Mouse (Mus musculus): ENCODE results near the gene Nr1h2.

Nr1h2 gene

DNA sequence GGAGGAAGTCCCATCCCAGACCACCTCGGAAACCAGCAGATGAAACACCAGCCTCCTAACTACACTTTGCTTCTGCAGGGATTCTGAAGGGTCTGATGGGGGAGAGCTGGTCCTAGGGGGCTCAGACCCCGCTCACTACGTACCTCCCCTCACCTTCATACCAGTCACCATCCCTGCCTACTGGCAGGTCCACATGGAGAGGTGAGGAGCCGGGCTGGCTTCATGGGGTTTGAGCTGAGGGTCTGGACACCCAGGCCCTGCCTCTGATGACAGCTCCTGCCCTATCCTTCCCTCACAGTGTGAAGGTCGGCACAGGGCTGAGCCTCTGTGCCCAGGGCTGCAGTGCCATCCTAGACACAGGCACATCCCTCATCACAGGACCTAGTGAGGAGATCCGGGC, 31.2 kb upstream of the Nr1h2 start:
- DNase-seq (ENCODE audit: low spot score) = no peak

DNA sequence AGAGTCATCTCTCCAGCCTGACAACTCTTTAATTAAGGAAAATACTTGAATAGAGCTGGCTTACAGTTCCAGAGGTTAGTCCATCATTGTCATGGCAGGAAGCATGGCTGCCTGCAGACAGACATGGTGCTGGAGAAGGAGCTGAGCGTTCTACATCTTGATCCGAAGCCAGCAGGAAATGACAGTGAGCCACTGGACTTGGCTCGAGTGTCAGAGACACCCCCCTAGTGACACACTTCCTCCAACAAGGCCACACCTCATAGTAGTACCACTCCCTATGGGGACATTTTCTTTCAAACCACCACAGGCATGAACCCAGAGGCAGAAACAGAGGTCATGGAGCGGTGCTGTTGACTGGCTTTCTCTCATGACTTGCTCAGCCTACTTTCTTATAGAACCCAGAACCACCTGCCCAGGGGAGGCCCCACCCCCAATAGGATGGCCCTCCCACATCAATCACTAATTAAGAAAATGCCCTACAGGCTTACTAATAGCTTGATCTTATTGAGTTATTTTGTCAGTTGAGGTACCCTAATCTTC, 30.6 kb upstream of the Nr1h2 start:
- DNase-seq (ENCODE audit: low spot score) = no peak

DNA sequence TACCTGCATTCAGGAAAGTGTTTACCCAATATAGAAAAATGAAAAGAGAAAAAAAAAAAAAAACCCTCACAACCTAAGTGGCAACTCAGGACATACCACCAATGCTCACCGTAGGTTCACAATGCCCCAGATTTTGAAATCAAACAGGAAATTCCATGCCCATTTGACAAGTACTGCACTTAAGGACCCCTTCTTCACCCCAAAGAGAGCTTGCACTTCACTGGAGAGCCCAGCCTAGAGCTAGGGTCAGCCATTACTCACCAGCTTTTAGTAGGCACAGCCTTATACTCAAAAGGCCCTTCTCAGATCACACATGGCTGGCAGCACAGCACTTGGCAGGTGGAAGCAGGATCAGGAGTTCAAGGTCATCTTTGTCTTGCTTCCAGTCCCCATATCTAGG, 29.4 kb upstream of the Nr1h2 start:
- DNase-seq (ENCODE audit: low spot score) = no peak

DNA sequence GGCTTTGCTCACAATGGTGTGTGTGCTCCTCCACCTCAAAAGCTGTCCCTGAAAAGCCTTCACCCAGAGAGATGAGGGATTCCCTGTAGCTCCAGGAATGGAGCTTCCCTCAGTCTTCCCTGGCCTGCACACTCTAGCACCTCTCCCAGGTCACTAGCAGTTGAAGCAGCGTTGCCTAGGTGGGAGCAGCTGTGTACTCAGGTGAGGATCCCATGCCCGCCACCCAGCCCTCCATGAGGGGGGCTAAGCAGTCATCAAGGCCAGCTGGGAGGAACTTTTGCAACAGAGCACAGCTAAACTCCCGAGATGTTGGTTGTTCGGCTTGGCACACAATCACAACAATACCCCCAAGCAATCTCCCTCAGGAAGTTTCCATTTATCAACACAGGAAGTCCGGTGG, 29.0 kb upstream of the Nr1h2 start:
- no peak for DNase-seq (ENCODE audit: low spot score)

DNA sequence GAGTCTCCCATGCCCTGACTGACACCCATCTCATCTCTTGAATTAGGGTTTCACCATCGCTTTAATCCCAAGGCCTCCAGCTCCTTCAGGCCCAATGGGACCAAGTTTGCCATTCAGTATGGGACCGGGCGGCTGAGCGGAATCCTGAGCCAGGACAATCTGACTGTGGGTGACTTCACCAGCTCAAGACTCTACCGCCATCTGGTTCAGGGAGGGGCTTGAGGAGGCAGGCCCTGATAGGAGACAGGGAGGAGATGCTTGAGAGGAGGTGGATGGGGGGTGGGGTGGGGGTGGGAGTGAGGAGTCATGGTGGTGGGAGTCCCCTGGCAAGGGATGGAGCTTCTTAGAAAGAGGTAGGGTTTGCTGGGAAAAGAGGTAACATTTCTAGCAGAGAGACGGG, 27.9 kb upstream of the Nr1h2 start:
- no peak for DNase-seq (ENCODE audit: low spot score)

DNA sequence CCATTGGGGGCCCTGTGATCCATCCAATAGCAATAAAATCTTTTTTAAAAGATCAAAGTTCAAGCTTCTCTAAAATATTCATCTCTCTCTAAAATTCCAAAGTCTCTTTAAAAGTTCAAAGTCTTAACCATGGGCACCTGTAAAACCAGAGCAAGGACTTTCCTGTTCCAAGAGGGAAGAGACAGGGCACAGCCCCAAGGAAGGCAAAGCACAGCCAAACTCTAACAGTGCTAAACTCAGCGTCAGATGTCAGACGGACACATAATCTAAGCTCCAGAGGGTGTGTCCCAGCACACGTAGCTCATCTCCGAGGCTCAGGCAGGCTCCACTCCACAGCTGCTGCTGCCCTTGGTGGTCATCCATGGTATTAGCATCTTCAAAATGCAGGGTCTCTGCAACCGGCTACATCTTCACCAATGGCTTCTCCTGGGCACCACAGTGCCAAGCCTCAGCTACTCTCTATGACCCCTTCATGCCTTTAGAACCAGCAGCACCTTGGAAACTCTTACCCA, 22.6 kb upstream of the Nr1h2 start:
- no peak for DNase-seq (ENCODE audit: low spot score)

DNA sequence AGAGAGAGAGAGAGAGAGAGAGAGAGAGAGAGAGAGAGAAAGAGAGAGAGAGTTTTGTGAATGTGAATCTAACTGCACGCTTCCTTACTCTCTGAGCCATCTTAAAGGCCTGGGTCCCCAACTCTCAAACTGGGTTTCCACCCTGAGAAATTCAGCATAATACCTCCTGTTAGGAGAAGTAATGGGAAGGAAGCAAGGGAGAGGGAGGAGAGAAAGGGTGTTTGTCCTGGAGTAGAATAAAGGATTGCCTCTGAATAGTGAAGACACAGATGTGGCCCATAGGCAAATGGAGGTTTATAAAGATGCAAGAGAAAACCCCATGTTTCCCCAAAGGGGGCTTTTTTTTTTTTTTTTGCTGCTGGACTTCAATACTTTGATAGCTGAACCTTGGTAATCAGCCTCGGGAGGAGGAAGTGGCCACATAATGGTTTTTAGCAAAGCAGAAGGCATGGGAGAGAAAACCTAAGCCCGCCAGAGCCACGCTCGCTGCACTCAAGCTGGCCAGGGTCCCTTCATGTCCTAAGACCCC, 19.3 kb upstream of the Nr1h2 start:
- no peak for DNase-seq (ENCODE audit: low spot score)

DNA sequence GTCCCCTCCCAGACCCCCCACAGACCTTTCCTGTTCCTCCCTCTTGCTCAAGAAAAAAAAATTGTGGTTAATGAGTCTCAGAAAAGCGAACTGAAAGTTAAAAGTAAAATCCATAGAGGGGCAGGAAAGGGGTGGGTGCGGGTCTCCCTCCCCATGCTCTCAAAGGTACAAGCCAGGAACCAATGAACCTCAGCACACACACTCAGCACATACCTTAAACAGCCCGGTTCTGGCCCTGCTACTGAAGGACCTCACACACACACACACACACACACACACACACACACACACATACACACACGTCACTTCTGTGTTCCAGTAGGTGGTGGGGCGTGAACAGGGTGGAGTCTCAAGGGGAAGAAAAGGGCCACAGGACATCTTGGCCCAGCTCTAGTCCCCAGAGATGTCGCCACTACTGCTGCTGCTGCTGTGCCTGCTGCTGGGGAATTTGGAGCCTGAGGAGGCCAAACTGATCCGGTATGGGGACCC, 18.5 kb upstream of the Nr1h2 start, which contains the start of gene Napsa:
Gene Napsa (plus strand): TSS at position 168 of the 489 bp plus-strand sequence.
- DNase-seq (ENCODE audit: low spot score) = no peak

DNA sequence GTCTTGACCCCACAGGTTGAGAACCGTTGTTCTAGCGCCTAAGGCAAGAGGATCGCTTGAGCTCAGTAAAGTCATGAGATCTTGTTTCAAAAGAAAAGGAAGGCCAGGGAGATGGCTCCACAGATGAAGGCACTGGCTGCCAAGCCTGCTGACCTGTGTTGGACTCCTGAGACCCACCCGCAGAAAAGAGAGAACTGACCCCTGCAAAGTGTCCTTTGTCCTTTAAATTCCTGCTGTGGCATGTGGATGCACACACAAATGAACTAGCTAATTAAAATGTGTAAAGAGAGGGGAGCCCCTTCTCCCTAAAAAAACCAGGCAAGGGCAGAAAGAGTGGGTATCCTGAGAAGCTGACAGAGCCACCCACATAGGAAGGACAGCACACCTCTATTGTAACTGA, 18.1 kb upstream of the Nr1h2 start:
- no peak for DNase-seq (ENCODE audit: low spot score)

DNA sequence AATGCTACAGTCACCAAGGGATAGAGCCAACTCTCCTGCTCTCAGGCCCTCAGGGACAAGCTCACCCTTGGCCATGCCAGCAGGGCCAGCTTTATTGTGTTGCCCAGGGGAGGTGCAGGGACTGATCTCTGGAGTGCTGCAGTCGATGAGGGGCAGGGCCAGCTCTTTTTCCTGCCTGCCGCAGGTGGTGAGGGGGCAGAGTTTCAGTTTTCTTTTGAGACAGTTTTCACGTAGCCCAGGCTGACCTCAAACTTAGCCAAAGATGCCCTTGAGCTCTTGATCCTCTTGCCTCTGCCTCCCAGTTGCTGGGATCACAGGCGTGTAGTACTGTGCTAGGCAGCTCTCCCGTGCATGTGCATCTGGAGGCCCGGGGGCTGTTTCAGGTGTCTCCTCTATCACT, 17.2 kb upstream of the Nr1h2 start:
- DNase-seq (ENCODE audit: low spot score) = no peak

DNA sequence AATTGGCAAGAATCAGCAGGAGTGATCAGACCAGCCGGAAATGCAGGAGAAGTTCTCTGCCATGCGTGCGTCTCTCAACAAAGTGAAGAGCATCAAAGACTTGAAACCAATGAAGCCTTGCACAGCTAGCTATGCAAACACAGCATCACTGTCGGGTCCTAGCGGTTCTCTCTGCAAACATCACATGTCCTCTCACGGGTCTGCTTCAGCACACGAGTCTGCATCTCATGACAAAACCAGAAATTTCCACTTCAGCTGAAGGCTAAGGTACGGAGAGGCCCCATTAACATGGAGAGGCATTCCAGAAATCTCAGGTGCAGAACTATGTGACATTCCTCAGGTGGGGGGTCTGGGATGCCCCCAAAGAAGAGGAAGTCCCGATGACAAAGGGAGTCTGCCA, 15.1 kb upstream of the Nr1h2 start:
- no peak for DNase-seq (ENCODE audit: low spot score)

DNA sequence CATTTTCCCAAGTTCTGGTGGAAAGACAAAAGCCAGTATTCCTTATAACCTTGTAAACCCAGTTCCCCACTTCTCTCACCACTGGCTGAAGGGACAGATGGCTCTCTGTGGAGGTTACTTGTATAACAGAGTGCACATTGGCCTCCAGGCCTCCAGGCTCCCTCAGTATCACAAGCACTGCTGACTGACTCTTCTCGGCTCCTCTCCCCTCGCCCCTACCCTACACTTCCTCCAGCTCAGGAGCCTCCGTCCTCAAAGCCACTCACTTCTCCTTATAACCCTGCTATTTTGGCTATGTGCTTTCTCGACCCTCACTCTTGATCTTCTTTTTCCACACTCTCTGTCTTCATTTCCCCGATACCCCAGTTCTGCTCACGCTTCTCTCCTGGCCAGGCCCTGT, 11.7 kb upstream of the Nr1h2 start:
- no peak for DNase-seq (ENCODE audit: low spot score)

DNA sequence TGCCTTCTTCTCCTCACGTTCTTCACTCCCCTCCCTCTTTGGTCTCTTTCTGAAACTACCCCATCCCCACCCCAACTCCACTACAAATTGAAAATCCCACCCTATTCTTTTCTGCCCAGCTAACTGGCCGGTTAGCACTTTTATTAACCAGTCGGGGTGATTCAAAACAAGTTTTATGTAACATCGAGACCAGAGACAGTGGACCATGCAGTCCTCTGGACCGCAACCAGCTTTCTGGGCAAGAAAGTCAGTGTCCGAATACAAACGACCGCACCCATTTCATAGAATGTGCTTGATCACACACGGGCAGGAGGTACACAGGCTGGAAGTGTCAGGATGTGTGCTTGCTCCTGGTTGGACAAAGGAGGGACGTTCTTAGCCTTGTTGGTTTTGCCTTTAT, 10.7 kb upstream of the Nr1h2 start:
- no peak for DNase-seq (ENCODE audit: low spot score)

DNA sequence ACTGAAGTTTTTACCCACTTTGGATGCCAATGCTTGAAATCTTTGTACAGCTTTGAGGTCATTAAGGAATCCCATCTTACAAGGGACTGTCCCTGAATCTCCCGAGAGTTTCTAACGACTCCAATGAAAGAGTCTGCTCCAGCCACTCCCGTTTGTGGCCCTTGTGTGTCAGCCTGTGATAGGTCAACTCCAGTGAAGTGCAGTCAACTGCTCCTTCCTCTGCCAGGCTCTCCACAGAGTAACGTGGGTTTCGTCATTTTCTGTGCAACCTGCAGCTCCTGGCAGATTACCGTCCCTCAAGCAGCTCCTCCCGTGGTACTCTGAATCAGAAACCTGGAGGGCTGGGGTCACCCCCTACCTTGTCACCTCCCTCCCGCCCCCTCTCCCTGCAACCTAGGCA, 9.5 kb upstream of the Nr1h2 start:
- DNase-seq (ENCODE audit: low spot score) = no peak

DNA sequence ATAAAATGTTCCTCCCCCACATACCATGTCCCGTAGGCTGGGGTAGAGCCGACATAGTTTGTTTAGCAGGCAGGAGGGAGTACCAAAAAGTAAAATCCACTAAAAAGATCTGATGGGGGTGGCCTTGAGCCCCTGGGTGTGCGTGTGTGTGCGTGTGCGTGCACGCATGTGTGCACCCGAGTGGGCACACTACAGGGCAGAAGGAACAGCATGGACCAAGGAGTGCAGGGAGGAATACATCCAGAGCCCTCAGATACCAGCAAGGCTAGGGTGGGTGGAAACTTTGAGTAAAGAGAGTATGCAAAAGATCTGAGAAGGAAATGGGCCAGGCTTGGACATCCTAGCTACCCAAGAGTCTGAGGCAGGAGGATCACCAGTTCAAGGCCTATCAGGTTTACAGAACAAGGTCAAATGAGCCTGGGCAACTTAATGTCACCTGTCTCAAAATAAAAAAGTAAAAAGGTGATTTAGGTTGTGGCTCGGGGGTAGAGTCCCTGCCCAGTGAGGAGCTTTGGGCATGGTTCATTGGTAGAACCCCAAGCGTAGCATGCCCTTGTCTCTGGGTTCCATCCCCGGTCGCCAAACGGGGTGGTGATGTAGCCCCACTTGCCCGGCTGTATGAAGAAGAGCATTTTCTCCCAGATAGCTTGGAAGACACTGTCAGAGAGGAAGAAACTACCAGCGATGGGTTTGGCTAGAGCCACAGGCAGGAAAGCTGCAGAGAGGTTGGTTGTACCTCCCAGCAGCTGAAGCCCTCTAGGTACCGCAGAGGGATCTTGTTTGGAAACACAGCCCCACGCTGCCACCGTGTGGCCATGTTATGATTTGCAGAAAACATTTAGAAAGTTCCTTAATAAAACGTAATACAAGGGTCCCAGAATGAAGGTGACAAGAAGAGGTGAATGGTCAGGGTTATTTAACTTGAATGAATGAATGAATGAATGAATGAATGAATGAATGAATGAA, 7.0 kb upstream of the Nr1h2 start:
- DNase-seq (ENCODE audit: low spot score) = no peak

DNA sequence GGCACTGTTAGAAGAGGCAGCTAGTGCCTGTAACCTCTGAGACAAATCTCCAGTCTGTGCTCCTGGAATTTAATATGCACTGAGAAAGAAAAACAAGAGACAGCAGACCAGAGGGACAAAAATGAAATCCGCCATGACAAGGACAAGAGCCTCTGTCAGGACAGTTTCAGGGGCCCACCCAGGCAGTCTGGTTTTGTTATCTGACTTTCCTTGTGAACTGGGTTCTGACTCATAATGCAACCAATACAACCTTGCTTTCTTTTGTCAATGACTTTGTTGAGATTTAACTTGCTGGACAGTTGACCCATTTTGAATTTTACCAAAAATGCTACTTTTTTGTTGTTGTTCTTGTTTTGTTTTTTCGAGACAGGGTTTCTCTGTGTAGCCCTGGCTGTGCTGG, 3.9 kb upstream of the Nr1h2 start:
- DNase-seq (ENCODE audit: low spot score) = no peak

DNA sequence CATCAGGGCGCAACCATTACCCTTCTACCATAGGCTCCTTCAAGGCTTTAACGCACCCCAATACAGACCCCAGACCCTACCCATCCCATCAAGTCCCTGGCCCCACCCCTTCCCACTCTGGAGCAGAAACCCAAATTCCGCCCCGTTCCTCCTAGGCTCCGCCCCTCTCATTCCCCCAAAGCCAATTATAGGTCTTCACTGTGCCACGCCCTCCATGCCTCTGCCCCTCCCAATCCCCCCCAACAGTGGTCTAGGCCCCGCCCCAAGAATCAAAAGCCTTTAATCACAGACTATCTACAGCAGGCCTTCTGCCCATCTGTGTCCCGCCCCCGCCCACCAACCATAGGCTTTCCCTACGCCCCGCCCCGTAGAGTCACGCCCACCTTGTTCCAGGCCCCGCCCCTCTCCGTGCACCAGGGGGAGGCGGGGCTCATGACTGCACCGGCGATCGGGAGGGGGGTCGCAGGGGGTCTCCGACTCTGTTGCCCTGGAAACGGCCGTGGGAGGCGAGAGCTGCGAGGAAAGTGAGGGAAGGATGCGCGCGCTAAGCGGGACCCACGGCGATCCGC, 471 bp downstream of the Nr1h2 start:
- DNase-seq (ENCODE audit: low spot score) = no peak

DNA sequence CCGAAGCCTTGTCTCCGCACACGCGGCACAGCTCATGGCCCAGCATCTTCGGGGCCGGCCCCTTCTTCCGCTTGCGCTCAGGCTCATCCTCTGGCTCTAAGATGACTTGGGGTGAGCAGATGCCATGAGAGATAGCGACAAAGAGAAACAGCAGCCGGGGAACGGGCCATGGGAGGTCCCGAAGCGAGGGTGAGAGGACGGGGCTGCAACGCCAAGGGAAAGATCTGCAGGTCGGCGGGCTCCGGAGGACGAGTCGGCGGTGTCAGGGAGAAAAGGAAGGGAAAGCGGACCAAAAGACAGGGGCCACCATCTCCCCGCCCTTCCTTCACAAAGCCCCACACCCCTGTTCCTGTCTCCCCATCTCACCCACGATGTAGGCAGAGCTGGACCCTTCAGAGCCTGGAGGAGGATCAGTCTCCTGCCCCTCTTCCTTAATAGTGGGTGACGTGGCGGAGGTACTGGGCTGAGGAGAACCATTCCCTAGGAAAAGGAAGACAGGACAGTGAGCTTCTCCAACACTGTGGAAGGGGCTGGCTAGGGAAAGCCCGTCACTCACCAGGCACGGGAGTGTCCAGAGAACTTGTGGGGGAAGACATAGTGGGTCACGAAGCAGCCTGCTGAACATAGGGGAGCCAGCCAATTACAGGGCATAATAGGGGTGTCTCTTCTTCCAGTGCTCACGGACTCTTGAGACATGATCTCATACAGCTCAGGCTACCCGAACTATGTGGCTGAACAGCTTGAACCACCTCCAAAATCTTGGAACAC, 1.4 kb downstream of the Nr1h2 start:
- DNase-seq (ENCODE audit: low spot score) = no peak

DNA sequence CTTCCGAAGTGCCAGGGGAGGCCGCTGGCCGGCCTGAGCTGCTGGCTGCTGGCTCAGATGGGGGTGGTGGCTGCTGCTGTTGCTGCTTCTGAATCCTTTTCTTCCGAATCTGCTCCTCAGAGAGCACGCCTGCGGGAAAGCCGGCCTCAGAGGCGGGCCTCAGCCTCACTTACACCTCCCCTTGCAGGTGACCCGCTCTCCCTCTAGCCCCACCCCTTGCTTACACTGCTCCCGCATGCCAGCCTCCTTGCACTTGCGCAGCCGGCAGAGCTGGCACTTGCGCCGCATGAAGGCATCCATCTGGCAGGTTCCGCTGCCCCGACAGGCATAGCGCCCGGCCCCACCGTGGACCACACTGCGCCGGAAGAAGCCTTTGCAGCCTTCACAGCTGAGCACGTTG, 2.0 kb downstream of the Nr1h2 start:
- DNase-seq (ENCODE audit: low spot score) = no peak

DNA sequence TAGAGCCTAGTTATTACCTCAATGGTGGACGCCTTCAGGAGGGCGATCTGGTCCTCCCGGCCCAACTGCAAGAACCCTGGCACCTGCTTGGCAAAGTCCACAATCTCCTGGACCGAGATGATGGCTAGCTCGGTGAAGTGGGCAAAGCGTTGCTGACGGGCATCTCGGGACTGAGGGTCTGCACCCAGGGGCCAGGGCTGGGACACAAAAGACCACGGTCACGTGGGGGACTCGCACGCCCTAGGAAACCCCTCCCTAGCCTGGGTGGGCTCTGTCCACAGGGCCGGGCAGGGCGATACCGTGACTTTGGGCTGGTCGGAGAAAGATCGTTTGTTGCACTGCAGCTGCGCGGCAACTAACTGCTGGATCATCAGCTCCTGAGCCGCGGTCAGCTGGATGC, 2.5 kb downstream of the Nr1h2 start:
- DNase-seq (ENCODE audit: low spot score) = no peak

DNA sequence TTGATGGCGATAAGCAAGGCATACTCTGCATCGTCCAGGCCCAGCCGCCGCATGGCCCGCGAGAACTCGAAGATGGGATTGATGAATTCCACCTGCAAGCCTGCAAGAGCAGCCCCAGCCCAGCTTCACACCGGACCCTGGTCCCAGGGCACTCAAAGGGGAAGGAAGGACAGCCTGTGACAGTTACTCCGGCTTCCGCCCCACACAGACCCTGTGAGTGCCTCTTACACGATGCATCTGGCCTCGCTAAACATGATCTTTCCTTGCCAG, 3.4 kb downstream of the Nr1h2 start:
- no peak for DNase-seq (ENCODE audit: low spot score)

All from left cerebral cortex, adult 11 months (tissue).